Mouse (Mus musculus) ES-Bruce4 (cell line): ENCODE data around the gene Polk. TPM values are rescaled to one million over a fixed set of nuclear protein-coding genes. Genes with fewer than 3 reads are reported as not detected.

Experiments
- H3K27ac ChIP-seq: 2 replicates; pipeline ENCODE4 v1.5.1; 2012; ENCODE audit warnings: low read length, inconsistent platforms; ENCODE audit not compliant: insufficient read depth
- H3K27me3 ChIP-seq: 2 replicates; pipeline ENCODE4 v1.6.1; 2012; ENCODE audit warnings: mild to moderate bottlenecking, low read length, inconsistent platforms; ENCODE audit not compliant: control insufficient read depth, poor library complexity, insufficient read depth, severe bottlenecking
- H3K36me3 ChIP-seq: 2 replicates; pipeline ENCODE4 v1.6.1; 2012; ENCODE audit warnings: inconsistent platforms, mild to moderate bottlenecking, low read length, moderate library complexity; ENCODE audit not compliant: control insufficient read depth, poor library complexity, insufficient read depth, severe bottlenecking
- H3K4me1 ChIP-seq: one replicate; pipeline ENCODE4 v1.8.1; 2011; ENCODE audit warnings: low read length; ENCODE audit not compliant: control insufficient read depth, insufficient read depth
- H3K4me3 ChIP-seq: 2 replicates; pipeline ENCODE4 v1.5.1; 2011; ENCODE audit warnings: low read depth, mild to moderate bottlenecking, low read length
- H3K9ac ChIP-seq: 2 replicates; pipeline ENCODE4 v1.6.1; 2012; ENCODE audit warnings: low read depth, mild to moderate bottlenecking, inconsistent platforms; ENCODE audit not compliant: poor library complexity, severe bottlenecking
- H3K9me3 ChIP-seq: replicated peaks from 2 replicates; pipeline ENCODE4 v1.6.1; 2012; ENCODE audit warnings: mild to moderate bottlenecking, low read length, inconsistent platforms; ENCODE audit not compliant: control insufficient read depth, poor library complexity, insufficient read depth, severe bottlenecking
- CTCF ChIP-seq: IDR thresholded peaks from one replicate; pipeline ENCODE4 v1.8.1; 2011; ENCODE audit warnings: low read depth, low read length
- EP300 ChIP-seq: IDR thresholded peaks from 2 replicates; pipeline ENCODE4 v1.6.1; 2011; ENCODE audit warnings: low read depth, low read length; ENCODE audit not compliant: insufficient read depth
- POLR2A ChIP-seq: IDR thresholded peaks from one replicate; pipeline ENCODE4 v1.8.1; 2011; ENCODE audit warnings: low read length; ENCODE audit not compliant: insufficient read depth
- polyA plus RNA-seq: library from polyadenylated mRNA; stranded (reverse); fragments of >200 nt; gene quantifications from 2 replicates; pipeline ENCODE4 v1.2.4, GENCODE M21; 2011; ENCODE audit warnings: low read depth; ENCODE audit not compliant: missing spikeins, insufficient read depth, insufficient read length

Polk gene
- polyA plus RNA-seq, 1 experiment, result 72.5 TPM

DNA sequence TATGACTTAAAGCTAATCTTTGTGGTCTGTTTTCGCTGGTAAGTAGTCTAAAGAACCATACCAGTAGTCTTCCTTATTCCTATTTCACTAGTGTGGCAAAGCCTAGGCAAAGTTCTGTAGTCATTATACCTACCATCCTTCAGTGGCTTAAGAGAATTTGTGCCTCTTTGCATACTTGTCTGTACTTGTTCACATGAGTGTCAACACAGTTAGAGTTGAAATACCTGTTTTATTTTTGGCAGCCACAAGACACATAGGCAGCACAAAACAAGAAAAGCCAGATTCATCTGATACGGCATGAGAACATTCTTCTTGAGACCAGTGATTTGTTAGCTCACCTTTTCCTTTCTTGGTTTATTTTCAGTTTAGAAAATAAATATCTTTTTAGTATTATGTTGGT lies 31.8 kb upstream of the Polk start:
- Histone ChIP-seq H3K9ac (no peak overlapping the region), H3K27ac (no peak overlapping the region), H3K4me1 (no peaks in the 10 kb centered on the region), H3K36me3 (no peaks in the 10 kb centered on the region), H3K4me3 (no peak overlapping the region), H3K9me3 (no peaks in the 10 kb centered on the region), H3K27me3 (no peaks in the 10 kb centered on the region)
- TF ChIP-seq POLR2A (no peak), EP300 (no peak), CTCF (no peak)

- Histone ChIP-seq H3K4me3 (no peak overlapping the region), H3K27ac (no peak overlapping the region), H3K9ac (no peak overlapping the region), H3K4me1 (no peaks in the 10 kb centered on the region), H3K27me3 (no peaks in the 10 kb centered on the region), H3K36me3 (no peaks in the 10 kb centered on the region), H3K9me3 (no peaks in the 10 kb centered on the region)
- TF ChIP-seq EP300 (no peak), POLR2A (no peak), CTCF (no peak)
These were observed 28.6 kb upstream of the Polk start for GRCm38 (mm10) chr13:96571016-96571361.

DNA sequence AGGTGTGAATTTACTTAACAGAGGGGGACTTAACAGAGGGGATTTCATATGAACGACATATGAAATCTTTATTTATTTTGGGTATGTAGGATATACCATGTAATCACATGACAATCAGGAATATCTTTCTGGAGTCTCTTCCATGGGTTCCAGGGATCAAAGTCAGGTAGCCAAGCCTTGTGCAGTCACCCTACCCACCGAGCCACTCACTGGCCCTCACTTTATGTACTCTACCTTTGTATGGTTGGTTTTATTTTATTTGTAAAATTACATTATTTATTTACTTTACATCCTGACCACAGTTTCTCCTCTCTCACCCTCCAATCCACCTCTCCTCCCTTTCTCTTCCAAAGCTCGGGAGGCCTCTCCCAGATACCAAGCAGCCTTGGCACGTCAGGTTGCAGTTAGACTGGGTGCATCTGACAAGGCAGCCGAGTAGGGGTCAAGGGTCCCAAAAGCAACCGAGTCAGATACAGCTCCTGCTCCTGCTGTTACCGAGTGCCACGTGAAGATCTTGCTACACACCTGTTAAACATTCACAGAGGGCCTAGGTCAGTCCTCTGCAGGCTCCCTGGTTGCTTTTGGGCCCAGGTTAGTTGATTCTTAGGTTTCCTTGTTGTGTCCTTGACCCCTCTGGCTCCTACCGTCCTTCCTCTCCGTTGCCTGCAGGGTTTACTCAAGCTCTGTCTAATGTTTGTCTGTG lies 28.1 kb upstream of the Polk start:
- TF ChIP-seq POLR2A (no peak), CTCF (no peak), EP300 (no peak)
- Histone ChIP-seq H3K27me3 (no peaks in the 10 kb centered on the region), H3K27ac (no peak overlapping the region), H3K4me1 (no peaks in the 10 kb centered on the region), H3K9ac (no peak overlapping the region), H3K4me3 (no peak overlapping the region), H3K36me3 (no peaks in the 10 kb centered on the region), H3K9me3 (no peaks in the 10 kb centered on the region)

- TF ChIP-seq EP300 (no peak), POLR2A (no peak), CTCF (no peak)
These were observed 25.6 kb upstream of the Polk start for GRCm38 (mm10) chr13:96567977-96568376.

DNA sequence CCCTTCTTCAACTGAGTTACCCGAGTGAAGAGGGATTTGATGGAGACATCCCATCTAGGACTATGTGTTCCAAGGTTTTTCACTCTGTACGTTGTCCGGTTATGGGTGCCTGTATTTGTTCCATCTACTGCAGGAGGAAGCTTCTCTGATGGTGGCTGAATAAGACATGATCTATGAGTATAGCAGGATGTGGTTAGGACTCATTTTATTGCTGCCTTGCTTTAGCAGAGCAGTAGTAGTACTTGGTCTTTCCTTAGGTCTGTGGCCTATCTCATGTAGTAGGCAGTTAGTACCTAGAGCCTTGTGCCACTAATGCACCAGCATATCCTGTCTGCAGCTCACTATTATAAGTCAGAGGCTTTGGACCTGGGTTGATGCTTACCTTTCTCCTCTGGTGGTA lies 12.7 kb upstream of the Polk start:
- no peaks in the 10 kb centered on the region for H3K9me3 ChIP-seq
- no peak for TF ChIP-seq POLR2A
- TF ChIP-seq EP300, result no peak
- TF ChIP-seq CTCF, result no peak

More at GRCm38 (mm10) chr13:96567977-96568376, 25.6 kb upstream of the Polk start:
- no peaks in the 10 kb centered on the region for H3K27me3 ChIP-seq
- no peak overlapping the region for H3K4me3 ChIP-seq
- no peak overlapping the region for H3K27ac ChIP-seq
- H3K9me3 ChIP-seq, result no peaks in the 10 kb centered on the region
- H3K36me3 ChIP-seq, result no peaks in the 10 kb centered on the region
- no peaks in the 10 kb centered on the region for H3K4me1 ChIP-seq
- no peak overlapping the region for H3K9ac ChIP-seq

DNA sequence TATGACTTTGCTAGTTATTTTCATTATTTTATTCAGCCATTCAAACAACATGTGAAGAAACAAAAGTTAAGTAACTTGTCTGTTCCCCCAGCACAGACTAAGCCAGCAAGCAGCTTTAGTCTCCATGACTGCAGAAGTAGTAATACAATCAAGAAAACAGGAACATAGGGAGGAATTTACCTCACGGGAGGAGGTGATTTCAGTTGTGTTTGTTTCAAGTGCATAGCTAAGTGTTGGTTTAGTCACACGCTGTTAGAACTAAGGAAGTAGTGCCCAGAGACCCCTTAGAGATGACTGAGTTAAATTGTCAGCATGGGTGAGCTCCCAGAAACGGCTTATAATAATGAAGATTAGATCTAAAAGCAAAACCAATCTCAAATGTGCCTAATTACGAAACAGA lies 5.6 kb upstream of the Polk start:
- Histone ChIP-seq H3K27me3 (no peaks in the 10 kb centered on the region), H3K4me1 (no peaks in the 10 kb centered on the region), H3K9ac (no peak overlapping the region), H3K9me3 (no peaks in the 10 kb centered on the region), H3K27ac (no peak overlapping the region), H3K36me3 (no peaks in the 10 kb centered on the region), H3K4me3 (no peak overlapping the region)
- TF ChIP-seq EP300 (no peak), CTCF (no peak), POLR2A (no peak)

More for the DNA sequence above, 12.7 kb upstream of the Polk start:
- no peaks in the 10 kb centered on the region for H3K4me1 ChIP-seq
- no peaks in the 10 kb centered on the region for H3K27me3 ChIP-seq
- H3K27ac ChIP-seq, result no peak overlapping the region
- H3K9ac ChIP-seq, result no peak overlapping the region
- no peak overlapping the region for H3K4me3 ChIP-seq
- no peaks in the 10 kb centered on the region for H3K36me3 ChIP-seq
